Mouse (Mus musculus): ENCODE measurements around the gene Ddc. TPM values are rescaled to one million over a fixed set of nuclear protein-coding genes. Genes with fewer than 3 reads are reported as not detected.

Gene Ddc
- total and polyA plus RNA-seq, 3 experiments = 0.17 to 0.33 TPM; not detected in 1

DNA sequence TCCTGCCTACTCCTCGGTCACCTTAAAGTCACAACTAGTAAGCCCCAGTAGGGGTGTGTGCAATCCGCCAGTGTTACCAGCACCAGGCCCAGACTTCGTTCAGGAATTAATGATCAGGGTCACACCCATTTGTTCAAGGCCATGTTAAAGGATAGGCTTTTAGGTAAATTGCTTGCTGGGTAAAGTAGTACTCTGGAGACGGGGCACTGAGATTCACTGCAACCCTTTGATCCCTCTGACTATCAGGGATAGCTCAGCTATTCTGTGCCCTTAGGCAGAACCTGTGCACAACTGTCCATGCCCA lies 18.3 kb downstream of the Ddc start:
- dilution Hi-C loops (cut with MboI; ENCODE audit: extremely low pct_ligation_motif_present, extremely low pct_unique_long_range_greater_than_20kb, low sequenced_read_pairs) (no loop called here), in situ Hi-C loops (cut with MboI; ENCODE audit: low pct_ligation_motif_present, low pct_unique_long_range_greater_than_20kb, low sequenced_read_pairs) (loop anchor here (5.0 kb wide), 1 partner anchor 37 kb away; no protein-coding TSS in a partner anchor)
- Histone ChIP-seq H3K27me3 (replicated peaks) (no peaks in the 10 kb centered on the region), H3K4me2 (ENCODE audit: insufficient read depth, low read depth, poor library complexity, severe bottlenecking) (no peak overlapping the region), H3K9ac (ENCODE audit: insufficient read depth, low read depth) (no peak overlapping the region), H3K79me2 (replicated peaks; ENCODE audit: control insufficient read depth, extremely low read depth, insufficient read depth, poor library complexity, severe bottlenecking) (no peaks in the 10 kb centered on the region), H3K9me3 (replicated peaks; ENCODE audit: low read length) (no peaks in the 10 kb centered on the region), H3K27ac (ENCODE audit: insufficient read depth, low read depth) (no peak overlapping the region), H3K4me3 (replicated peaks in 1 of 3; ENCODE audit: low read depth in 2 of 3, low read length in 2 of 3, poor library complexity in 1 of 3) (no peak overlapping the region), H3K36me3 (replicated peaks in 1 of 2; ENCODE audit: control insufficient read depth in 1 of 2, insufficient read depth in 1 of 2, low read length in 1 of 2) (no peaks in the 10 kb centered on the region), H3K4me1 (ENCODE audit: control insufficient read depth in 1 of 2, insufficient read depth in 2 of 2) (peaks cover 2 to 27% of the 10 kb centered on the region in 2 experiments; a peak in 2 of 4 replicates)
- DNase-seq (ENCODE audit: extremely low read depth) = no peak
- TF ChIP-seq ZMIZ1 (IDR thresholded peaks at IDR 0.05; ENCODE audit: low read depth, low read length) = no peak
- TF ChIP-seq ZKSCAN1 (IDR thresholded peaks at IDR 0.05; ENCODE audit: borderline replicate concordance, low read depth, low read length) = no peak
- no peak for TF ChIP-seq UBTF (IDR thresholded peaks at IDR 0.05; ENCODE audit: low read depth, low read length)
- TF ChIP-seq TCF12 (IDR thresholded peaks at IDR 0.05; ENCODE audit: low read depth, low read length) = no peak
- TF ChIP-seq E2F4 (IDR thresholded peaks at IDR 0.05; ENCODE audit: insufficient replicate concordance, low read depth, low read length) = no peak
- no peak for TF ChIP-seq MYC (IDR thresholded peaks at IDR 0.05; ENCODE audit: low read depth, low read length)

- H3K4me3 ChIP-seq (replicated peaks in 1 of 3; ENCODE audit: low read depth in 2 of 3, low read length in 2 of 3, poor library complexity in 1 of 3) = no peak overlapping the region
- H3K9ac ChIP-seq (ENCODE audit: insufficient read depth, low read depth) = no peak overlapping the region
- no peak for TF ChIP-seq EP300 (IDR thresholded peaks at IDR 0.05; ENCODE audit: low read length)
- no peak for TF ChIP-seq SIN3A (IDR thresholded peaks at IDR 0.05; ENCODE audit: low read length)
- TF ChIP-seq MAX (IDR thresholded peaks at IDR 0.05; ENCODE audit: low read length) = no peak
- no peak for TF ChIP-seq USF2 (conservative IDR thresholded peaks at IDR 0.05; ENCODE audit: low read depth, low read length)
- no peak for TF ChIP-seq MYC (IDR thresholded peaks at IDR 0.05; ENCODE audit: low read depth, low read length)
- no peak for TF ChIP-seq SMC3 (IDR thresholded peaks at IDR 0.05; ENCODE audit: low read depth, low read length)
- no peak for TF ChIP-seq MXI1 (IDR thresholded peaks at IDR 0.05; ENCODE audit: low read depth, low read length)
- no peak for TF ChIP-seq ZMIZ1 (IDR thresholded peaks at IDR 0.05; ENCODE audit: low read depth, low read length)
- no peaks in the 10 kb centered on the region for H3K9me3 ChIP-seq (replicated peaks; ENCODE audit: low read length)
- no peak for DNase-seq (ENCODE audit: extremely low read depth)
- no peaks in the 10 kb centered on the region for H3K79me2 ChIP-seq (replicated peaks; ENCODE audit: control insufficient read depth, extremely low read depth, insufficient read depth, poor library complexity, severe bottlenecking)
- H3K4me1 ChIP-seq (ENCODE audit: control insufficient read depth in 1 of 2, insufficient read depth in 2 of 2) = peaks cover 2 to 27% of the 10 kb centered on the region in 2 experiments; a peak in 2 of 4 replicates
- dilution Hi-C loops (cut with MboI; ENCODE audit: extremely low pct_ligation_motif_present, extremely low pct_unique_long_range_greater_than_20kb, low sequenced_read_pairs) (no loop called here), in situ Hi-C loops (cut with MboI; ENCODE audit: low pct_ligation_motif_present, low pct_unique_long_range_greater_than_20kb, low sequenced_read_pairs) (no loop called here)
- H3K36me3 ChIP-seq (replicated peaks in 1 of 2; ENCODE audit: control insufficient read depth in 1 of 2, insufficient read depth in 1 of 2, low read length in 1 of 2) = no peaks in the 10 kb centered on the region
- H3K27me3 ChIP-seq (replicated peaks) = no peaks in the 10 kb centered on the region
- no peak overlapping the region for H3K27ac ChIP-seq (ENCODE audit: insufficient read depth, low read depth)
- no peak overlapping the region for H3K4me2 ChIP-seq (ENCODE audit: insufficient read depth, low read depth, poor library complexity, severe bottlenecking)
Observed at GRCm38 (mm10) chr11:11878981-11879698, 18.8 kb downstream of the Ddc start.

Data from CH12.LX (cell line).